ENCODE assay signal across 16 mouse cellular contexts in genomic region chr6:38181756-38182318, GRCm38 (mm10). TPM values are rescaled to one million over a fixed set of nuclear protein-coding genes. Genes with fewer than 3 reads are reported as not detected.
DNase-seq lines count a peak whose midpoint lies in the region; ATAC-seq lines count a peak whose summit lies in the region.
"Had no signal": no experiment of that assay in that cellular context is flagged by ENCODE, and none has a peak within 500 bp of the region (broad histone marks: within the 10 kb centered on the region; RNA-seq: fewer than 3 reads in every experiment).

No protein-coding gene starts in this region.

- no peaks in the 10 kb centered on the region for H3K27me3 ChIP-seq in hindbrain, embryonic 13.5 days
- no peaks in the 10 kb centered on the region for H3K27me3 ChIP-seq in hindbrain, embryonic 14.5 days (ENCODE audit: control insufficient read depth, insufficient read depth, low read length)
- H3K27me3 ChIP-seq in embryonic facial prominence, embryonic 10.5 days (replicated peaks; ENCODE audit: low read depth, poor library complexity, severe bottlenecking) = no peaks in the 10 kb centered on the region
- no peaks in the 10 kb centered on the region for H3K27me3 ChIP-seq in intestine, embryonic 15.5 days (replicated peaks)
- no peaks in the 10 kb centered on the region for H3K27me3 ChIP-seq in neural tube, embryonic 12.5 days (replicated peaks)
- H3K27me3 ChIP-seq: forebrain, embryonic 13.5 days; heart, embryonic 12.5 days; liver, embryonic 13.5 days had no signal

- no peak overlapping the region for H3K4me2 ChIP-seq in hindbrain, embryonic 13.5 days
- no peak overlapping the region for H3K4me2 ChIP-seq in hindbrain, embryonic 14.5 days (replicated peaks)
- H3K4me2 ChIP-seq in intestine, embryonic 15.5 days (replicated peaks) = no peak overlapping the region
- no peak overlapping the region for H3K4me2 ChIP-seq in neural tube, embryonic 12.5 days (replicated peaks)
- H3K4me2 ChIP-seq: forebrain, embryonic 13.5 days; heart, embryonic 12.5 days; liver, embryonic 13.5 days had no signal

- H3K27ac ChIP-seq in hindbrain, embryonic 13.5 days = 0 out of 2 replicates have a peak overlapping the region, but pooled peaks have one; percentile 1
- no peak overlapping the region for H3K27ac ChIP-seq in hindbrain, embryonic 14.5 days
- H3K27ac ChIP-seq in embryonic facial prominence, embryonic 10.5 days (replicated peaks) = peak overlapping the region; percentile 49
- peak overlapping the region; percentile 54; the same call in 1 of the 2 replicates for H3K27ac ChIP-seq in intestine, embryonic 15.5 days
- H3K27ac ChIP-seq in neural tube, embryonic 12.5 days = no peak overlapping the region
- H3K27ac ChIP-seq: forebrain, embryonic 13.5 days; left cerebral cortex, adult 2 months; liver, embryonic 13.5 days had no signal

- H3K4me3 ChIP-seq in hindbrain, embryonic 13.5 days = no peak overlapping the region
- no peak overlapping the region for H3K4me3 ChIP-seq in hindbrain, embryonic 14.5 days (replicated peaks; ENCODE audit: low read length)
- no peak overlapping the region for H3K4me3 ChIP-seq in embryonic facial prominence, embryonic 10.5 days
- H3K4me3 ChIP-seq in intestine, embryonic 15.5 days (replicated peaks) = no peak overlapping the region
- H3K4me3 ChIP-seq in neural tube, embryonic 12.5 days = no peak overlapping the region
- H3K4me3 ChIP-seq: forebrain, embryonic 13.5 days; heart, embryonic 12.5 days; left cerebral cortex, adult 2 months; liver, embryonic 13.5 days had no signal

- WGBS in hindbrain, embryonic 13.5 days = 88% methylated on average over 8 of the region's 10 CpGs
- 89% methylated on average over 10 of the region's 10 CpGs for WGBS in hindbrain, embryonic 14.5 days
- WGBS in embryonic facial prominence, embryonic 10.5 days = 75% methylated on average over 10 of the region's 10 CpGs
- 46% methylated on average over 10 of the region's 10 CpGs for WGBS in intestine, embryonic 15.5 days
- 76% methylated on average over 10 of the region's 10 CpGs for WGBS in neural tube, embryonic 12.5 days

- H3K36me3 ChIP-seq in hindbrain, embryonic 13.5 days = peaks cover 85% of the 10 kb centered on the region
- H3K36me3 ChIP-seq in hindbrain, embryonic 14.5 days (replicated peaks; ENCODE audit: control insufficient read depth, insufficient read depth) = peaks cover 69% of the 10 kb centered on the region
- H3K36me3 ChIP-seq in embryonic facial prominence, embryonic 10.5 days (replicated peaks) = peaks cover 95% of the 10 kb centered on the region
- peaks cover 8% of the 10 kb centered on the region; the same call in 1 of the 2 replicates for H3K36me3 ChIP-seq in intestine, embryonic 15.5 days
- H3K36me3 ChIP-seq in neural tube, embryonic 12.5 days = peaks cover 56% of the 10 kb centered on the region
- H3K36me3 ChIP-seq: G1E; liver, embryonic 13.5 days had no signal

- no peaks in the 10 kb centered on the region for H3K4me1 ChIP-seq in hindbrain, embryonic 13.5 days (replicated peaks)
- H3K4me1 ChIP-seq in hindbrain, embryonic 14.5 days (replicated peaks; ENCODE audit: control insufficient read depth, insufficient read depth, low read length) = no peaks in the 10 kb centered on the region
- peaks cover 15% of the 10 kb centered on the region for H3K4me1 ChIP-seq in embryonic facial prominence, embryonic 10.5 days
- peaks cover 7% of the 10 kb centered on the region for H3K4me1 ChIP-seq in intestine, embryonic 15.5 days (replicated peaks)
- H3K4me1 ChIP-seq in neural tube, embryonic 12.5 days = peaks cover 9% of the 10 kb centered on the region
- H3K4me1 ChIP-seq: forebrain, embryonic 13.5 days; liver, embryonic 13.5 days had no signal

- no peaks in the 10 kb centered on the region for H3K9me3 ChIP-seq in hindbrain, embryonic 13.5 days
- no peaks in the 10 kb centered on the region for H3K9me3 ChIP-seq in hindbrain, embryonic 14.5 days (ENCODE audit: control insufficient read depth, low read length)
- no peaks in the 10 kb centered on the region; the same call in 1 of the 2 replicates for H3K9me3 ChIP-seq in embryonic facial prominence, embryonic 10.5 days
- H3K9me3 ChIP-seq in intestine, embryonic 15.5 days = no peaks in the 10 kb centered on the region
- no peaks in the 10 kb centered on the region for H3K9me3 ChIP-seq in neural tube, embryonic 12.5 days
- H3K9me3 ChIP-seq: forebrain, embryonic 13.5 days; G1E; heart, embryonic 12.5 days; liver, embryonic 13.5 days had no signal

- DNase-seq in hindbrain, embryonic 14.5 days (ENCODE audit: low spot score) = no peak
- DNase-seq in embryonic facial prominence, embryonic 10.5 days (ENCODE audit: low spot score) = no peak
- DNase-seq in right cerebral cortex, postnatal 10 days (ENCODE audit: low spot score in 2 of 2) = no peak
- DNase-seq in kidney, adult 9 months = no peak
- DNase-seq: cerebellum, adult 11 months; liver, embryonic 13.5 days; spleen, adult 18-20 months; thymus, adult 18-20 months had no signal

- no peak overlapping the region for H3K9ac ChIP-seq in hindbrain, embryonic 13.5 days
- no peak overlapping the region for H3K9ac ChIP-seq in hindbrain, embryonic 14.5 days
- H3K9ac ChIP-seq in intestine, embryonic 15.5 days = no peak overlapping the region
- H3K9ac ChIP-seq in neural tube, embryonic 12.5 days = no peak overlapping the region
- H3K9ac ChIP-seq: forebrain, embryonic 13.5 days; heart, embryonic 12.5 days; liver, embryonic 13.5 days had no signal

- ATAC-seq in hindbrain, embryonic 13.5 days (ENCODE audit: low FRiP score) = no peak
- no peak for ATAC-seq in hindbrain, embryonic 14.5 days (ENCODE audit: low FRiP score)
- peak; percentile 43 for ATAC-seq in intestine, embryonic 15.5 days
- ATAC-seq in neural tube, embryonic 12.5 days (ENCODE audit: low FRiP score, low read depth) = peak; percentile 33; the same call in 1 of the 2 replicates
- ATAC-seq in granulocyte monocyte progenitor cell, adult 5-6 weeks (replicated peaks; ENCODE audit: poor library complexity, severe bottlenecking) = no peak
- ATAC-seq: forebrain, embryonic 13.5 days had no signal

RNA-seq across cellular contexts. Expression of gene Atp6v0a4, which starts 57.5 kb away (rescaled TPM):
- polyA plus RNA-seq in hindbrain, embryonic 13.5 days (2015; fragmentation: Nextera tagmentation; extraction: Ambion mirVana) = 0.18 and 0.34 TPM in 2 replicates
- 0.09 and 0.26 TPM in 2 replicates for polyA plus RNA-seq in hindbrain, embryonic 14.5 days (2014; fragmentation: Nextera tagmentation; extraction: Ambion mirVana)
- 0.05 TPM in 2 replicates for polyA plus RNA-seq in embryonic facial prominence, embryonic 10.5 days (2016; fragmentation: Nextera tagmentation; extraction: Ambion mirVana)
- polyA plus RNA-seq in intestine, embryonic 15.5 days (2015; fragmentation: Nextera tagmentation; extraction: Ambion mirVana) = 3.9 and 4.0 TPM in 2 replicates
- 0.15 TPM in 1 of 2 replicates, not detected in the other for polyA plus RNA-seq in neural tube, embryonic 12.5 days (2016; fragmentation: Nextera tagmentation; extraction: Ambion mirVana)
- not detected in 2 replicates for total RNA-seq in granulocyte monocyte progenitor cell, adult 5-6 weeks (2014; fragmentation: Nextera tagmentation)
- not detected in 2 replicates for total RNA-seq in granulocyte monocyte progenitor cell, adult 5-6 weeks (2017)
- total RNA-seq: G1E had no signal
- polyA plus RNA-seq: G1E had no signal

Comparison
In these comparisons a context has a peak if more than half of its experiments do, and no peak if none do; other contexts are left out.
1. H3K27ac ChIP-seq: peak in hindbrain, embryonic 13.5 days (single experiment), embryonic facial prominence, embryonic 10.5 days (single experiment) and intestine, embryonic 15.5 days (single experiment); none in hindbrain, embryonic 14.5 days (single experiment) and neural tube, embryonic 12.5 days (single experiment).
2. ATAC-seq: peak in intestine, embryonic 15.5 days (single experiment) and neural tube, embryonic 12.5 days (single experiment); none in hindbrain, embryonic 13.5 days (single experiment), hindbrain, embryonic 14.5 days (single experiment) and granulocyte monocyte progenitor cell, adult 5-6 weeks (single experiment).